Mouse (Mus musculus) c-Kit-positive CD71-positive TER-119-positive erythroid progenitor cells, embryonic 14.5 days (primary cell): ENCODE data around the gene Auts2.

Experiments used
- DNase-seq: peaks from one replicate; pipeline ENCODE4 v3.0.0-alpha.2; 2013; ENCODE audit warnings: low spot score

Auts2 gene

GRCm38 (mm10) chr5:132255579-132255978, 287.6 kb downstream of the Auts2 start:
- DNase-seq, result no peak

- DNase-seq, result no peak
Observed at GRCm38 (mm10) chr5:132249523-132249922, 293.6 kb downstream of the Auts2 start.

- no peak for DNase-seq
Observed at GRCm38 (mm10) chr5:132248069-132248468, 295.1 kb downstream of the Auts2 start.

GRCm38 (mm10) chr5:132235460-132235859, 307.7 kb downstream of the Auts2 start:
- DNase-seq, result no peak

GRCm38 (mm10) chr5:132234471-132234870, 308.7 kb downstream of the Auts2 start:
- DNase-seq, result no peak

GRCm38 (mm10) chr5:132231280-132232047, 311.7 kb downstream of the Auts2 start:
- DNase-seq, result no peak

- no peak for DNase-seq
Observed at GRCm38 (mm10) chr5:132229644-132230357, 313.3 kb downstream of the Auts2 start.

- no peak for DNase-seq
Observed at GRCm38 (mm10) chr5:132229023-132229422, 314.1 kb downstream of the Auts2 start.

- no peak for DNase-seq
Observed at GRCm38 (mm10) chr5:132220376-132220930, 322.7 kb downstream of the Auts2 start.

- no peak for DNase-seq
Observed at GRCm38 (mm10) chr5:132216143-132216542, 327.0 kb downstream of the Auts2 start.

- DNase-seq, result no peak
Observed at GRCm38 (mm10) chr5:132212446-132212845, 330.7 kb downstream of the Auts2 start.

- DNase-seq, result no peak
Observed at GRCm38 (mm10) chr5:132209694-132210093, 333.4 kb downstream of the Auts2 start.

- DNase-seq, result no peak
Observed at GRCm38 (mm10) chr5:132206220-132206619, 336.9 kb downstream of the Auts2 start.

GRCm38 (mm10) chr5:132203846-132204245, 339.3 kb downstream of the Auts2 start:
- no peak for DNase-seq

- DNase-seq, result no peak
Observed at GRCm38 (mm10) chr5:132201077-132201645, 342.0 kb downstream of the Auts2 start.

GRCm38 (mm10) chr5:132200595-132200994, 342.5 kb downstream of the Auts2 start:
- DNase-seq, result no peak

- no peak for DNase-seq
Observed at GRCm38 (mm10) chr5:132195048-132195533, 348.1 kb downstream of the Auts2 start.

GRCm38 (mm10) chr5:132190190-132190589, 353.0 kb downstream of the Auts2 start:
- no peak for DNase-seq

- no peak for DNase-seq
Observed at GRCm38 (mm10) chr5:132186659-132187058, 356.5 kb downstream of the Auts2 start.

- no peak for DNase-seq
Observed at GRCm38 (mm10) chr5:132186221-132186620, 356.9 kb downstream of the Auts2 start.

- DNase-seq, result no peak
Observed at GRCm38 (mm10) chr5:132184395-132185095, 358.6 kb downstream of the Auts2 start.

- DNase-seq, result no peak
Observed at GRCm38 (mm10) chr5:132182077-132182476, 361.1 kb downstream of the Auts2 start.
